Mouse (Mus musculus) cerebellum, adult 2 months (tissue): ENCODE data around the gene Cmtm2a. TPM values are rescaled to one million over a fixed set of nuclear protein-coding genes. Genes with fewer than 3 reads are reported as not detected.
A peak's percentile ranks its signal among the peaks of the same experiment; 100 is the strongest.

ENCODE experiments used
- DNase-seq, 2 experiments: peaks; one replicate each; pipeline ENCODE4 v3.0.0; 2021
- H3K27ac ChIP-seq: fragments of 200-500 bp; 2 replicates; pipeline ENCODE4 v1.5.1; 2012; ENCODE audit warnings: low read length, control low read depth, inconsistent platforms; ENCODE audit not compliant: insufficient read depth
- H3K27me3 ChIP-seq: fragments of 200-500 bp; 2 replicates; pipeline ENCODE4 v1.6.1; 2012; ENCODE audit warnings: inconsistent platforms, mild to moderate bottlenecking, low read length, moderate library complexity; ENCODE audit not compliant: control insufficient read depth, insufficient read depth
- H3K4me1 ChIP-seq: fragments of 200-500 bp; 2 replicates; pipeline ENCODE4 v1.6.1; 2011; ENCODE audit warnings: low read length; ENCODE audit not compliant: control insufficient read depth, insufficient read depth
- H3K4me3 ChIP-seq: fragments of 200-500 bp; replicated peaks from 2 replicates; pipeline ENCODE3; 2011; ENCODE audit warnings: mild to moderate bottlenecking, low read depth, low read length, control low read depth; ENCODE audit not compliant: insufficient read depth
- CTCF ChIP-seq: fragments of 200-500 bp; IDR thresholded peaks from 2 replicates; pipeline ENCODE4 v1.5.1; 2011; ENCODE audit warnings: low read depth, mild to moderate bottlenecking, control low read depth, low read length, moderate library complexity, borderline replicate concordance; ENCODE audit not compliant: insufficient read depth
- POLR2A ChIP-seq: fragments of 200-500 bp; IDR thresholded peaks from 2 replicates; pipeline ENCODE4 v1.6.1; 2011; ENCODE audit warnings: low read length, control low read depth, borderline replicate concordance; ENCODE audit not compliant: insufficient read depth
- WGBS: fragments of 180-500 bp; shearing (Covaris S2); methylation state at CpG from one replicate; pipeline ENCODE4 v1.1.7; 2018; 5-methylcytosine and 5-hydroxymethylcytosine counted together
- polyA plus RNA-seq: library from polyadenylated mRNA; depleted of rRNA; stranded (reverse); fragments of >200 nt; gene quantifications from 2 replicates; pipeline ENCODE4 v1.2.3, GENCODE M21; 2012

Gene Cmtm2a
- polyA plus RNA-seq, 1 experiment, result not detected

DNA sequence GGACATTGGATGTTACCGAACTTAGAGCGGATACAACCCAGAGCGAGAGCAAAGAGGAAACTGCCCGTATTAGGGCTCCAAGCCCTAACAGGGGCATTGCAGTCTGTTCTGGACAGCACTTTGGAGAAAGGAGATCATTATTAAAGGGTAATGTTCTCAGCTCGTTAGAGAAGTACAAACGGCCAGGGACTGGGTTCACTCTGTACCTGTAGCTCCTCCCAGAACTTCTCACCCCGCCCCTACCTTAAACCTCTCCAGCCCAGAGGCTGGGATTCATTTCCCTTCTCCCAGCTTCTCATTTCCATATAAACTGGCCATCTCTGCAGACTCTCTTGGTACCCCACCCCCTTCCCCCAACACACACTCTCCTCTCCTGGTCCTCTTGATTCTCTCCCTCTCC lies 41.5 kb downstream of the Cmtm2a start:
- TF ChIP-seq CTCF (no peak), POLR2A (no peak)
- H3K27ac ChIP-seq, result no peak overlapping the region

DNA sequence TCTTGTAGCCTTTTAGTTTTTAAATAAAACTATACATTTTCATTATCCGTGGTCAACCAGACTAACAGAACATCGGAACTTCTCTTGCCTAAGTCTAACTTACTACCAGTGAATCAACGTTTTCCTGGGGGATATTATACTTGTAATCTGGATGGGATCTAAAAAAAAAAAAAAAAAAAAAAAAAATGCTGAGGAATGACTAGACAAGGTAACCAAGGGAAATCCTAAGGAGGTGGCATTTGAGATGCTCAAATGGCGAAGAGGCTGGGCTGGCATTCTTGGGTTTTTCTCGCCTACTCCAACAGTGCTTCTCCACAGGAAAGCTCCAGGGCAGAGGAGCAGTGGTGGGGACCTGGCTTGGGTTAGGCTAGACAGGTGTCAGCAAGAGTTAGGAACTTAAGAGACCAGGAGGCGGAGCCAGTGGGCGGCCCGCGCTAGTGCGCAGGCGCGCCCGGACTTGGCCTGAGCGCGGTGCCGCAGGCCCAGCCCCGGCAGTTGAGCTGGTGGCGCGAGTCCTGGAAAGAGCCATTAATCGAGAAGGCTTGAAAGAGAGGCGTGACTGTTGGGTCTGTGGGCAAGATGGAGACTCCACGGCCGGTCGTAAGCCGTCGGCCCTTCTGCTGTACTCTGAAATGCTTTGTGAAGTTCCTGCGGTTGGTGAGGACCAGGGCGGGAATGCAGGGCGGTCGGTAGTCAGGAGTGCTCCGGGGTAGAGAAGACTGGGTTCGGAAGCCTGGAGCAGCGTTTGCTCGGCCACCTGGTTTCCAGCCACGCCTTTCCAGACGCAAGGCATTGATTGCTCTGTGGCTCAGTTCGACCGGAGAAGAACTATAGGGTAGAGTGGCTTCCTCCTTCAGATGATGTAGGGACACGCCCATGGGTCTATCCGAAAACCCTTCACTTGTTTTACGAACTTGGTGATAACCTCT lies 42.3 kb downstream of the Cmtm2a start, which contains the start of gene Cklf:
Gene Cklf (plus strand): TSS at position 423 of the 929 bp plus-strand sequence.
- TF ChIP-seq POLR2A (peak; percentile 30; the same call in 1 of the 2 replicates), CTCF (peak; percentile 11; the same call in 1 of the 2 replicates)
- Histone ChIP-seq H3K4me3 (peak within 1 kb of the TSS; percentile 73), H3K4me1 (peaks cover 4% of the 10 kb centered on the region; the same call in 1 of the 2 replicates), H3K27me3 (no peaks in the 10 kb centered on the region), H3K27ac (no peak within 1 kb of the TSS)
- peak; percentile 78 to 80 for DNase-seq
- WGBS, result 5% methylated on average over 41 of the region's 41 CpGs

More for the DNA sequence above, 41.5 kb downstream of the Cmtm2a start:
- DNase-seq, result no peak
- peak overlapping the region; percentile 28 for H3K4me3 ChIP-seq
- peaks cover 4% of the 10 kb centered on the region; the same call in 1 of the 2 replicates for H3K4me1 ChIP-seq
- no peaks in the 10 kb centered on the region for H3K27me3 ChIP-seq
- under 1% methylated on average over 7 of the region's 7 CpGs for WGBS

DNA sequence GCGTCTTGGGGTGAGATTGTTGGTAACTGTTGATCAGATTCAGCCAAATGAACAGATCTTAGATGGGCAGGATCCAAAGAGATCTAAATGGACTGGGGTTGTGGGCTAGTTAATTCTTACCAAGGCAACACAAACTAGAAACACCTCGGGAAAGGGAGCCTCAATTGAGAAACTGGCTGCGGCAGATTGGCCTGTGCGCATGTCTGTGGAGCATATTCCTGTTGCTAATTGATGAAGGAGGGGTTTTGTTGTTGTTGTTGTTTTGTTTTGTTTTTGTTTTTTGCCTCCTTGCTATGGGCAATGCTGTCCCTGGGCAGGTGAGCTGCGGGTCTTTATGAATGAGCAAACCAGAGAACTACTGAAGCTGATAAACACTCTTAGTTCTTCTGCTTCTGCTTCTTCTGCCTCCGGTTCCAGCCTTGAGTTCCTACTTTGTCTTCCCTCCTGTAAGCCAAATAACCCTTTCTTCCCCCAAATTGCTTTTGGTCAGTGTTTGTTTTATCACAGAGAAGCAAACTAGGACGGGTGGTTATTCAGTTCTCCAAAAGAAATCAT lies 43.5 kb downstream of the Cmtm2a start:
- 89% methylated on average over 7 of the region's 7 CpGs for WGBS
- H3K27me3 ChIP-seq, result no peaks in the 10 kb centered on the region
- TF ChIP-seq POLR2A (no peak), CTCF (no peak)

DNA sequence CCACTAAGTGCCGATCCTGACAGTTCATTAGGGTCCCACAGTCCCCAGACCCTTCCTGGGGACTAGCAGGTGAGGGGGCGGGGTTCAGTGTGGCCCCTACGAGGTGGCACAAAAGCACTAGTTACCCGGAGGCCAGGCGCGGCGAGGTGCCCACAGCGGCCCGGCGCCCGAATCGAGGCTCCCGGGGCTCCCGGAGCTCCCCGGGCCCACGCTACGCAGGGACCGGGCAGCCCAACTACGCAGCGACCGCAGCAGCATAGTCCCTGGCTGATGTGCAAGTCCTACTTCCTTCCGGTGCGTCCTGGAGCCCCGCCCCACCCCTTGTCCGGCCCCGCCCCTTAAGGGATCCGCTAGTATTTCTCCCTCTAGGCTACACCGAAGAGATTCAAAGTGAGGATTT lies 44.7 kb downstream of the Cmtm2a start, which contains the start of gene Tk2:
Gene Tk2 (minus strand): TSS at position 283 of the 400 bp plus-strand sequence.
- no peak within 1 kb of the TSS for H3K27ac ChIP-seq
- DNase-seq, result peak; percentile 69 to 71
- under 1% methylated on average over 28 of the region's 28 CpGs for WGBS
- peaks cover 4% of the 10 kb centered on the region; the same call in 1 of the 2 replicates for H3K4me1 ChIP-seq
- H3K4me3 ChIP-seq, result peak within 1 kb of the TSS; percentile 74
- peak; percentile 52; the same call in 1 of the 2 replicates for TF ChIP-seq POLR2A
- TF ChIP-seq CTCF, result no peak
- H3K27me3 ChIP-seq, result no peaks in the 10 kb centered on the region

More for the DNA sequence above, 43.5 kb downstream of the Cmtm2a start:
- Histone ChIP-seq H3K4me1 (peaks cover 4% of the 10 kb centered on the region; the same call in 1 of the 2 replicates), H3K27ac (no peak overlapping the region), H3K4me3 (no peak overlapping the region)
- no peak for DNase-seq

DNA sequence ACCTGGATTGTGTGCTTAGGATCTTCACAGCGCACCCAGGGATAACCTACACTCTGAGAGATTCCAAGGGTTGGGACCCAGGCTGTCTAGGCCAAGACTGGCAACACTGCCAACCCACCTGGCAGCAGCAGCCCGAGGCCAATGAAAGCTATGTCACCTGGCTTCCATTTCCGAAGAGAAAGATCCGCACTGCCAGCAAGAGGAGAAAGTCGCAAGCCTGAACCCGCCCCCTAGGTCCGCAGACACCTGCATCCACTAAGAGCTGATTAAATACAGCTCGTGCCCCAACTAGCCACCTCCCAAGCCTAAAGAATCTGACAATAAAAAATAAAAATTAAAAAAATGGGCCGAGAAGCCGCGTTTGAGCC lies 45.1 kb downstream of the Cmtm2a start:
- Histone ChIP-seq H3K4me3 (peak overlapping the region; percentile 74), H3K27ac (no peak overlapping the region), H3K4me1 (peaks cover 4% of the 10 kb centered on the region; the same call in 1 of the 2 replicates), H3K27me3 (no peaks in the 10 kb centered on the region)
- DNase-seq, result peak; percentile 51 to 56
- TF ChIP-seq POLR2A (no peak), CTCF (no peak)
- 2% methylated on average over 11 of the region's 11 CpGs for WGBS

DNA sequence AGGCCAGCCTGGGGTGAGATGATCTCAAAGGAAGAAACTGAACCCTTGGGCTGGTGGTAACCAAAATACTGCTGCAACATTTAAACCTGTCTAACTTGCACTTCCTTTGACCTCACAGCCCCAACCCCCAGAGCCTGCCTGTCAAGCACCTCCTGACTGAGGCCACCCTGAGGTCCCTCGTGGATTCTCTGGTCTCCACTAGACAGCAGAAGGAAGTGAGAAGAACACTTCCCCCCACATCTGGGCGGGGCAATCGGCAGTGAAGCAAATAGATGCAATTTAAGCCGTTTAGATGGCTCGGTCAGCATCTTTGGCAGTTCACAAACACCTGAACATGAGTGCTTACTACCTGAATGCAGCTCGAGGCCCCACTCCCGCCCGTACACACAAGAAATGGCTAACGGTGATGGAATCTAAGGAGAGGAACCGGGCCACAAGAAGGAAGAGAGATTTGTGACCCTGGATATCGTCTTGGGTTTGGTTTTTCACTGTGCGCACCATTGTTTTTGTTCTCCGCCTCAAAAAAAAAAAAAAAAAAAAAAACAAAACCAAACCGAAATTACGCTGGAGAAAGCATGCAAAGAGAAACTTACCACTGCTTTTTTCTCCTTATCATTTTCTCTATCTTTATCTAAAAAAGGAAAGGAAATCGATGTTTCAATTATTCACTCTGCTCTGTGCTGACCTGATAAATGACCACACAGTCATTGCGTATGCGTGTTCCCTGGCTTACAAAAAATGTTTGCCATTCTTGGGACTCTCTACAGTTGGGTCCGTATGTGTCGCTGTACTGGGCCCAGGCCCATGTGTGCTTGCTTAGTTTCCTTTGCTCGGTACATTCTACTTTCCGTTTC lies 45.7 kb downstream of the Cmtm2a start:
- peaks cover 4% of the 10 kb centered on the region; the same call in 1 of the 2 replicates for H3K4me1 ChIP-seq
- TF ChIP-seq POLR2A, result no peak
- no peak for TF ChIP-seq CTCF
- WGBS, result 72% methylated on average over 22 of the region's 22 CpGs
- peak overlapping the region; percentile 74 for H3K4me3 ChIP-seq
- no peak overlapping the region for H3K27ac ChIP-seq
- no peak for DNase-seq
- H3K27me3 ChIP-seq, result no peaks in the 10 kb centered on the region

DNA sequence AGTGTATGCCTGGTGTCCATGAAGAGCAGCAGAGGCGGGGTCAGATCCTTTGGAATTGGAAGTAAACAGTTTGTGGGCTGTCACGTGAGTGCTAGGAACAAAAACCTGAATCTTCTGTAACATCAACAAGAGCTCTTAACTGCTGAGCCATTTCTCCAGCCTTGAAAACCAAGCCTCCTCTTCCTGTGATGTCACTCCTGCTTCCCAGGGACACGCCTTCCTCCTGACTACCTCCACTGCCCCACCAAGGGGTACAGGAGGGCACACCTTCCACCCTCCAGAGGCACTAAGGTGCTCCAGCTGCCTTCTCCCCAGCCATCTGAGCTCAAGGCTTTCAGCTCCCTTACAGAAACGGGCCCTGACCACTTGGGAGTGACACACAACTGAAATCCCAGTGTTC lies 46.4 kb downstream of the Cmtm2a start:
- Histone ChIP-seq H3K27ac (no peak overlapping the region), H3K4me1 (peaks cover 4% of the 10 kb centered on the region; the same call in 1 of the 2 replicates), H3K4me3 (no peak overlapping the region), H3K27me3 (no peaks in the 10 kb centered on the region)
- TF ChIP-seq CTCF (no peak), POLR2A (no peak)
- 89% methylated on average over 4 of the region's 4 CpGs for WGBS
- DNase-seq, result no peak
